Mouse (Mus musculus): ENCODE data around the gene B4galt7. TPM values are rescaled to one million over a fixed set of nuclear protein-coding genes. Genes with fewer than 3 reads are reported as not detected.
"Not testable (repeated sequence)": the region's sequence is repeated elsewhere in the genome, so short reads cannot be mapped to it uniquely, and the experiment has no call there.

The B4galt7 gene
- polyA plus RNA-seq, 1 experiment from 2014 or later, result 41.4 TPM

- Histone ChIP-seq H3K9me3 (ENCODE audit: control insufficient read depth, low read length) (no peaks in the 10 kb centered on the region), H3K4me3 (replicated peaks; ENCODE audit: low read length) (peak overlapping the region; percentile 94), H3K9ac (replicated peaks; ENCODE audit: low read depth, low read length) (peak overlapping the region; percentile 99), H3K27ac (ENCODE audit: low read length) (peak overlapping the region; percentile 92), H3K4me1 (replicated peaks; ENCODE audit: control insufficient read depth, insufficient read depth, low read length) (peaks cover 32% of the 10 kb centered on the region), H3K27me3 (replicated peaks; ENCODE audit: control insufficient read depth, insufficient read depth, low read length) (no peaks in the 10 kb centered on the region), H3K4me2 (ENCODE audit: low read length) (peak overlapping the region; percentile 93), H3K36me3 (ENCODE audit: control insufficient read depth, insufficient read depth) (no peaks in the 10 kb centered on the region)
- ATAC-seq, result peak; percentile 70
- under 1% methylated on average over 36 of the region's 47 CpGs for WGBS
Measured at GRCm38 (mm10) chr13:55570286-55570973, 29.3 kb upstream of the B4galt7 start.

DNA sequence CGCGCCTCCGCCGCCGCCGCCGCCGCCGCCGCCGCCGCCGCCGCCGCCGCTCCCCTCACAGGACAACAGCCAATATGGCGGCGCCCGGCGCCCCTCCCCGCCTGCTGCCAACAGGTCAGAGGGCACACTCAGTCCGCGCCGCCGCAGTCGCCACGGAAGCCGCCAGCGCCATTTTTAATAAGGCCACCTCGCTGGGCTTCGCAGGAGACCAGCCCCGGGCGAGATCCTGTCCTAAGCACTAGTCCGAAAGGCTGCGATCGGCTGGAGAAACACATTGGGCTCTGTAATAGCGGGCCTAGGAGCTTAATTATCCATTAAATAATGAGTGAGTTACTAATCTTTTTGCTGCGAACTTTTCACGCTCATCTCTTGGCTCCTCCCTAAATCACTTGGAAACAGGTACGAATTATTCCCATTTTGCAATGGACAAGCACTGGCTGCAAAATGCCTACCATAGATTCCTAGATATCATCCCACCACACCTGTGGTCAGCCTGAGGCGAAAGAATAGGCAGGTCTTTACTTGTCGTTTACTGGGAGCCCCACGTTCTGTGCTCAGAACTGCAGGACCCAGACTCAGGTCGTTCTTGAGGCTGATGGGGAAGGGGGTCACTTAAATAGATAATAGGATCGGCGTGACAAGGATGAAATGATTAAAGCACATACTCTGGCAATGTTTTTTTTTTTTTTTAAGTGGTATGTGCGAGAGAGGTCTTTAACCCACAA lies 28.5 kb upstream of the B4galt7 start, which contains the start of gene Fam193b:
Fam193b (minus strand) TSS at position 94 of the 725 bp plus-strand sequence.
- peak; percentile 87 for ATAC-seq
- Histone ChIP-seq H3K4me1 (replicated peaks; ENCODE audit: control insufficient read depth, insufficient read depth, low read length) (peaks cover 32% of the 10 kb centered on the region), H3K36me3 (ENCODE audit: control insufficient read depth, insufficient read depth) (no peaks in the 10 kb centered on the region), H3K4me3 (replicated peaks; ENCODE audit: low read length) (peak within 1 kb of the TSS; percentile 94), H3K27me3 (replicated peaks; ENCODE audit: control insufficient read depth, insufficient read depth, low read length) (no peaks in the 10 kb centered on the region), H3K27ac (ENCODE audit: low read length) (peak within 1 kb of the TSS; percentile 92), H3K9me3 (ENCODE audit: control insufficient read depth, low read length) (no peaks in the 10 kb centered on the region), H3K9ac (replicated peaks; ENCODE audit: low read depth, low read length) (peak within 1 kb of the TSS; percentile 99), H3K4me2 (ENCODE audit: low read length) (peak within 1 kb of the TSS; percentile 93)
- 2% methylated on average over 47 of the region's 47 CpGs for WGBS

GRCm38 (mm10) chr13:55571977-55572376 lies 27.7 kb upstream of the B4galt7 start:
- WGBS, result 77% methylated on average over 2 of the region's 2 CpGs
- Histone ChIP-seq H3K9ac (replicated peaks; ENCODE audit: low read depth, low read length) (no peak overlapping the region), H3K27me3 (replicated peaks; ENCODE audit: control insufficient read depth, insufficient read depth, low read length) (no peaks in the 10 kb centered on the region), H3K27ac (ENCODE audit: low read length) (no peak overlapping the region), H3K4me1 (replicated peaks; ENCODE audit: control insufficient read depth, insufficient read depth, low read length) (peaks cover 30% of the 10 kb centered on the region), H3K4me3 (replicated peaks; ENCODE audit: low read length) (no peak overlapping the region), H3K36me3 (ENCODE audit: control insufficient read depth, insufficient read depth) (no peaks in the 10 kb centered on the region), H3K4me2 (ENCODE audit: low read length) (no peak overlapping the region; the same call in 1 of the 2 replicates), H3K9me3 (ENCODE audit: control insufficient read depth, low read length) (no peaks in the 10 kb centered on the region)
- ATAC-seq, result no peak

DNA sequence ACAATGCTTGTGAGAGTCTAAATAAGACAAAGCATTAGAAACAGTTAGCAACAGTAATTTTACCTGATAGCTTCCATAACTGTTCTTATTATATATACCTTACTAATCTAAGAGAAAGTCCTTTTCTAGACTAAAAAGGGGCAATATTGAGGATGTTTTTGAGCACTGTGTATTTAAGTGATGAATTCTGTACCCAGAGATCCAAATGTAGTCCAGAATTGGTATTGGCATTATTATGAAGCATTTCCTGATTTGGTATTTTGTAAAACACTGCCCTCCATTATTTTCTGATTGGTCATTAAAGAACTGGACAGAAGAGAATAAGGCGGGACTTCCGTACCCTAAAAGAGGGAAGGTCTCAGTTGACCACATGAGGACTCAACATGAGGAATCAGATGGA lies 26.3 kb upstream of the B4galt7 start, which contains the start of gene Tmed9:
Tmed9 (plus strand) TSS at position 301 of the 400 bp plus-strand sequence.
- H3K27me3 ChIP-seq (replicated peaks; ENCODE audit: control insufficient read depth, insufficient read depth, low read length), result no peaks in the 10 kb centered on the region
- H3K4me2 ChIP-seq (ENCODE audit: low read length), result no peak within 1 kb of the TSS
- H3K4me3 ChIP-seq (replicated peaks; ENCODE audit: low read length), result no peak within 1 kb of the TSS
- ATAC-seq, result no peak
- 97% methylated on average over 2 of the region's 2 CpGs for WGBS
- H3K36me3 ChIP-seq (ENCODE audit: control insufficient read depth, insufficient read depth), result no peaks in the 10 kb centered on the region
- H3K4me1 ChIP-seq (replicated peaks; ENCODE audit: control insufficient read depth, insufficient read depth, low read length), result peaks cover 19% of the 10 kb centered on the region
- no peaks in the 10 kb centered on the region for H3K9me3 ChIP-seq (ENCODE audit: control insufficient read depth, low read length)
- no peak within 1 kb of the TSS for H3K27ac ChIP-seq (ENCODE audit: low read length)
- no peak within 1 kb of the TSS for H3K9ac ChIP-seq (replicated peaks; ENCODE audit: low read depth, low read length)

DNA sequence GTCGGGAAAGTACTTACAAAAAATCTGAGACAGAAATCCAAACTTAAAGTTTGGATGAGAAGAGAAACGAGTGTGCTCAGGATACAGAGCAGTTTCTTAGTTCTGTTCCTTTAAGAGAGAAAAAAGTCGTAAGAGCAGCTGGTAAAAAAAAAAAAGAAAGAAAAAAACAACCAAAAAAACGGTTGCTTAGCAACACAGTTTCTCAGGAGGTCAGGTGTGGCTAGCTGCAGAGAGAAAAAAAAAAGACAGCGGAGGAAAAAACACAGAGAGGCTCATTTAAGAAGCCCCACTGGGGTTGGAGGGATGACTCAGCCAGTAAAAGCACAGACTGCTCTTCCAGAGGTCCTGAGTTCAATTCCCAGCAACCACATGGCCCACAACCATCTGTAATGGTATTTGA lies 25.4 kb upstream of the B4galt7 start:
- H3K4me3 ChIP-seq (replicated peaks; ENCODE audit: low read length), result no peak overlapping the region
- no peak overlapping the region for H3K4me2 ChIP-seq (ENCODE audit: low read length)
- H3K4me1 ChIP-seq (replicated peaks; ENCODE audit: control insufficient read depth, insufficient read depth, low read length), result peaks cover 14% of the 10 kb centered on the region
- H3K36me3 ChIP-seq (ENCODE audit: control insufficient read depth, insufficient read depth), result no peaks in the 10 kb centered on the region
- no peaks in the 10 kb centered on the region for H3K9me3 ChIP-seq (ENCODE audit: control insufficient read depth, low read length)
- no peaks in the 10 kb centered on the region for H3K27me3 ChIP-seq (replicated peaks; ENCODE audit: control insufficient read depth, insufficient read depth, low read length)
- no peak overlapping the region for H3K9ac ChIP-seq (replicated peaks; ENCODE audit: low read depth, low read length)
- 61% methylated on average over 5 of the region's 5 CpGs for WGBS
- ATAC-seq, result no peak
- H3K27ac ChIP-seq (ENCODE audit: low read length), result no peak overlapping the region

DNA sequence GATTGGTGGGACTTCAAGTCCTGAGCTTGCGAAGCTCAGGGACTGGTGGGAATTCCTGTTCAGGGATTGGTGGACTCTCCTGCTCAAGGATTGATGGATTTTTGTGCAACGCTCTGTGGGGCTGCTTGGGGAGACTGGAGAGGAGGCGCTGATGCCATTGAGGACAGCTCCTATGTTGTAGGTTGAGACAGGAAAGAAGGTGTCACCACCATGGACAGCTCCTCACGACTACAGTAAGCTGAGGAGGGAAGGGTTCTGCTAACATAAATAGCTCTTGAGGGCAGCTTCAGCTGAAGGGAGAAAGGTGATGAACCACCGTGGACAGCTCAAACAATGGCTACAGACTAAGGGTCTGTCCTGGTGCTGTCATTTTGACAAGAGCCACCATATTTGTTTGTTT lies 23.8 kb upstream of the B4galt7 start:
- 63% methylated on average over 5 of the region's 5 CpGs for WGBS
- ATAC-seq, result no peak
- no peak overlapping the region for H3K4me2 ChIP-seq (ENCODE audit: low read length)
- H3K27me3 ChIP-seq (replicated peaks; ENCODE audit: control insufficient read depth, insufficient read depth, low read length), result no peaks in the 10 kb centered on the region
- no peaks in the 10 kb centered on the region for H3K36me3 ChIP-seq (ENCODE audit: control insufficient read depth, insufficient read depth)
- H3K9me3 ChIP-seq (ENCODE audit: control insufficient read depth, low read length), result no peaks in the 10 kb centered on the region
- no peak overlapping the region for H3K27ac ChIP-seq (ENCODE audit: low read length)
- no peak overlapping the region for H3K9ac ChIP-seq (replicated peaks; ENCODE audit: low read depth, low read length)
- H3K4me1 ChIP-seq (replicated peaks; ENCODE audit: control insufficient read depth, insufficient read depth, low read length), result peaks cover 8% of the 10 kb centered on the region
- no peak overlapping the region for H3K4me3 ChIP-seq (replicated peaks; ENCODE audit: low read length)

DNA sequence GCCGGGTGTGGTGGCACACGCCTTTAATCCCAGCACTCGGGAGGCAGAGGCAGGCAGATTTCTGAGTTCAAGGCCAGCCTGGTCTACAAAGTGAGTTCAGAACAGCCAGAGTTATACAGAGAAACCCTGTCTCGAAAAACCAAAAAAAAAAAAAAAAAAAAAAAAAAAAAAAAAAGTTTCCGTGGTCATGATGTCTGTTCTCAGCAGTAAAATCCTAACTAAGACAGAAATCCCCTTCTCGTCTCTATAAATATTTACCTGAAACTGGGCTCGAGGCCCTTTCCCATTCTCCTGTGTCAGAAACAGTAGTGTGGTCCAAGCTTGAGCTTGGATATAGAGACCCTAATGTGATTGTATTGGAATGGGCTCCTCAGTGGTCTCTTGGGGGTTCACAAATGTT lies 22.8 kb upstream of the B4galt7 start:
- H3K36me3 ChIP-seq (ENCODE audit: control insufficient read depth, insufficient read depth); H3K9me3 ChIP-seq (ENCODE audit: control insufficient read depth, low read length); H3K9ac ChIP-seq (replicated peaks; ENCODE audit: low read depth, low read length); H3K27ac ChIP-seq (ENCODE audit: low read length); H3K4me2 ChIP-seq (ENCODE audit: low read length); ATAC-seq; H3K4me1 ChIP-seq (replicated peaks; ENCODE audit: control insufficient read depth, insufficient read depth, low read length); H3K4me3 ChIP-seq (replicated peaks; ENCODE audit: low read length); H3K27me3 ChIP-seq (replicated peaks; ENCODE audit: control insufficient read depth, insufficient read depth, low read length): not testable (repeated sequence)
- WGBS, result 88% methylated on average over 7 of the region's 7 CpGs

DNA sequence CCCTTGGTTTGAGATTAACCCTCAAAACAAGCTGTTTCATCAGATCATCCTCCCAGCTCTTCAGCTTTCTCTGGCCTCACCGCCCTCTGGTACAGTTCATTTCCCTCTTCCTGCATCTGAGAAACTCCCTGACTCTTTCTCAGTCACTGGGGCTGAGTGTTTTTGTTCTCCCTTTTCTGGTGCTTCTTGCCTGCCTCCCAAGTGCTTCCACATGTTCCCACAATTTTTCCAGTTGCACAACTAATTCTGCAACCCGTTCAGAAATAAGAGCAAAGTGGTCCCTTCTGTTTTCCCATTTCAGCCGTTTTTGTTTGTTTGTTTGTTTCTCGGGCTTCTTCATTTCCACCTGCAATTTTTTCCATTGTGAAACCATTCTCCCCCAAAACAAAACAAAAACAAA lies 21.6 kb upstream of the B4galt7 start:
- Histone ChIP-seq H3K4me1 (replicated peaks; ENCODE audit: control insufficient read depth, insufficient read depth, low read length) (no peaks in the 10 kb centered on the region), H3K27ac (ENCODE audit: low read length) (no peak overlapping the region), H3K4me2 (ENCODE audit: low read length) (no peak overlapping the region), H3K4me3 (replicated peaks; ENCODE audit: low read length) (no peak overlapping the region), H3K36me3 (ENCODE audit: control insufficient read depth, insufficient read depth) (no peaks in the 10 kb centered on the region), H3K27me3 (replicated peaks; ENCODE audit: control insufficient read depth, insufficient read depth, low read length) (no peaks in the 10 kb centered on the region), H3K9me3 (ENCODE audit: control insufficient read depth, low read length) (no peaks in the 10 kb centered on the region), H3K9ac (replicated peaks; ENCODE audit: low read depth, low read length) (no peak overlapping the region)
- no peak for ATAC-seq
- WGBS, result 91% methylated on average over 4 of the region's 4 CpGs

DNA sequence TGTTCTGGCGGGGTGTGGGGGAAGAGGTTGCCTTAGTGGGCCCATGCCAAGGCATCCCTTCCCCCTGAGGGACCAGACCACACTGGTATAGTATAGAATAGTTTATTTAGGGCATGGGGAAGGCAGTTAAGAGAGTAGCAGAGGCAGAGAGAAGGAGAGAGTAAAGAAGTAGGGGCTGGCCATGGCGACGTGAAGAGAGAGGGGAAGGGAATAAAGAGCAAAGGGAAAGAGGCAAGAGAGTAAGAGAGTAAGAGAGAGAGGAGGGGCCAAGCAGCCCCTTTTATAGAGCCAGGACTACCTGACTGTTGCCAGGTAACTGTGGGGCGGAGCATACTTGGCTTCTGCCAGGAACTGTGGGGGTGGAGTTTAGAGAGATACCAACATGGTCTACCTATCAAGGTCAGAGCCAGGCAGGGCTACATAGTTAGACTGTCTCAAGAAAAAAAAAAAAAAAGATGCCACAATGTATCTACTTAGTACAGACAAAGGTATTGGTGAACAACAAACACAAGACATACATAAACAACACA lies 7.7 kb upstream of the B4galt7 start:
- Histone ChIP-seq H3K27me3 (replicated peaks; ENCODE audit: control insufficient read depth, insufficient read depth, low read length) (peaks cover 4% of the 10 kb centered on the region), H3K4me2 (ENCODE audit: low read length) (no peak overlapping the region), H3K4me1 (replicated peaks; ENCODE audit: control insufficient read depth, insufficient read depth, low read length) (peaks cover 14% of the 10 kb centered on the region), H3K9ac (replicated peaks; ENCODE audit: low read depth, low read length) (no peak overlapping the region), H3K9me3 (ENCODE audit: control insufficient read depth, low read length) (no peaks in the 10 kb centered on the region), H3K36me3 (ENCODE audit: control insufficient read depth, insufficient read depth) (peaks cover 12% of the 10 kb centered on the region), H3K27ac (ENCODE audit: low read length) (no peak overlapping the region), H3K4me3 (replicated peaks; ENCODE audit: low read length) (no peak overlapping the region)
- WGBS, result 65% methylated on average over 4 of the region's 4 CpGs
- no peak for ATAC-seq
